Mouse (Mus musculus): ENCODE measurements at regions not wholly inside any gene's neighbourhood (a gene's known extent, or its start where the extent isn't known, plus 50 kb on each side); places are given as distances from the start of the nearest gene placed in this dataset.

DNA sequence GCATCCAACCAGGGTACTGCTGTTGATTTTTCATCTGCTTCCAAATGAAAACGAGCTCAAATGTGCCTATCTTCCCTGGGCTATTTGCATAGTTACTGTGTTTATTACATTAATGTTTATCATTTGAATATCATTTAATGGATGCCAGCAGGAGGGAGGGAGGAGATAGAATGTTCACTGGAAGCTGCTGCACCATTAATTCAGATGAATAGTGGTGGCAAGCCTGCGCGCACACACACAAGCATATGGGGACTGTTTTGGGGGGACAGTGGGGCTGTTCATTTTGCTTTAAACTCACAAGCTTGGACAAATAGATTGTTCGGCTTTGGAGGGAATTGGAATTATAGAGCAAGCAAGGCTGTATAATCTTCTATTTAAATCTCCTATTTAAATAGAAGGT lies 74.3 kb upstream of the Samsn1 start:
- TF ChIP-seq POLR2A (IDR thresholded peaks at IDR 0.05; ENCODE audit: low read depth, low read length) (no peak), CTCF (IDR thresholded peaks at IDR 0.05; ENCODE audit: borderline replicate concordance, insufficient read depth, low read length) (no peak)

DNA sequence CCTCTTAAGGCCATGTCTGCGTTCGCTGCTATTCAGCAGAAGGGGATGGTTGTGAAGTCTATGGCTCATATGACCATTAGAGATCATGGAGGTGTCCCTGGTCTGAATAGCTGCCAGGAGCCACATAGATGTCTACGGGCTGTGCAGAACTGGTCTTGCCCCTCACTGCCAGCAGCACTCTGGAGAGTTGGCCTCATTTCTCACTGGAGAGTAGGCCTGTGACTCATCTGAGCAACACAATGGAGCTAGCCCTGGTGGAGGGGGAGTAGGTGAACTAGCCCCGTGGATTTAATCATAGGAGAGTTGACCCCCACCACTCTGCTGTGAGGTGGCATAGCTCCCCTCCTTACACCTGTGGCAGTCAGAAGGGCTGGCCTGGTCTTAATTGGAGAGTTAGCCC lies 63.3 kb upstream of the Samsn1 start:
- no peak overlapping the region for H3K27ac ChIP-seq (ENCODE audit: insufficient read depth, low read length)
- no peaks in the 10 kb centered on the region for H3K4me1 ChIP-seq (ENCODE audit: control insufficient read depth, insufficient read depth, low read length)
- TF ChIP-seq POLR2A (IDR thresholded peaks at IDR 0.05; ENCODE audit: low read depth, low read length) (no peak), CTCF (IDR thresholded peaks at IDR 0.05; ENCODE audit: borderline replicate concordance, insufficient read depth, low read length) (no peak)
- H3K4me3 ChIP-seq (ENCODE audit: insufficient read depth, low read length), result no peak overlapping the region

More for the DNA sequence above, 74.3 kb upstream of the Samsn1 start:
- Histone ChIP-seq H3K4me1 (ENCODE audit: control insufficient read depth, insufficient read depth, low read length) (no peaks in the 10 kb centered on the region), H3K4me3 (ENCODE audit: insufficient read depth, low read length) (no peak overlapping the region), H3K27ac (ENCODE audit: insufficient read depth, low read length) (no peak overlapping the region)

DNA sequence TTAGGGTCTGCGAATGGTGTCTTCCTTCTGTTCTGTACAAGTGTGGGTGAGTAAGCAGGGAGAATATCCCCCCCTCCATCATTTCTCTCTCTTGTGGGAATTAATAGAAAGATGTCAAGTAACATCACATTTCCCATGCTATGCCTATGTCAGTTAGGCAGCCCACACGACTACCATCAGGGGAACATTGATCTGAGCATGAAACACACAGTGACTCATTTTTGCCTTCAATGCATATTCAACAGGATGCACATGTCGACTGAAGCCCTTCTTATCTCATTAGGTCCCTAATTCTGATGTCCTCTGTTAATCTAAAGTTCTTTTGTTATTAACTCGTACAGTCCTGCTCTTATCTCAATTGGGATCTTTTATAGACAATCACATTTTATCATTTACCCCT lies 60.4 kb upstream of the Samsn1 start:
- Histone ChIP-seq H3K27ac (ENCODE audit: insufficient read depth, low read length) (no peak overlapping the region), H3K4me3 (ENCODE audit: insufficient read depth, low read length) (no peak overlapping the region), H3K4me1 (ENCODE audit: control insufficient read depth, insufficient read depth, low read length) (no peaks in the 10 kb centered on the region)
- no peak for TF ChIP-seq CTCF (IDR thresholded peaks at IDR 0.05; ENCODE audit: borderline replicate concordance, insufficient read depth, low read length)
- TF ChIP-seq POLR2A (IDR thresholded peaks at IDR 0.05; ENCODE audit: low read depth, low read length), result no peak

DNA sequence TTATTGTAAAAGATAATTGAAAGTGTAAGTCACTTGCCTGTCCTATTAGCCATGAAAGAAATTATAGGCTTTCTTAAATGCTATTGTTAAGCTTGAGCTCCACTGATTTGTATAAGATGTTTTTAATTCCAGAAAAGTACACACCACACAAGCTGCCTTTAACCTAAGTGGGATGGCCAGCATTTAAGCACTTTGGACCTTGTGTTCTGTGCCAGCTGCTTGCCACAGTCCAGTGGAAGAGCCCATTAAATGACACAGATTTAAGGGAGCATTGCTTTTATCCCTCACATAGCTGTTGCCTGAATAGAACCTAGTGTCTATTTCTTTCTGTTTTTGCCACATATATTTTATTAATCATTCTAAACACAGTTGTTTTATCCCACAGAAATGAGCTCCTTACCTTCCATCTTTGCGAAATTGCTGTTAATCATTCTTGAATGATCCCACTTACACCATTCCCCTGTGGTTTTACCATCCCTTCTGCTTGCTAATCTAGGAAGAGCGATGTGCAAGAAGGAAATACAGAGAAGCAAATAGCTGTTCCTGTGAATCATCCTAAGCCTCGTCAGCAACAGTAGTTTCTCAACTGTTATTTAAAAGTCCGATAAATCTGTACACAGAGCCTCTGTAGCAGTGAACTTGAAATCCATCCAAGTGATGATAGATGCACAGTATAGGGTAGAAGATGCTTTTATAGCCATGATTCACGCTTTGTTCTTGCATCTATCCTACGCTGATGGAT lies 57.9 kb upstream of the Samsn1 start:
- Histone ChIP-seq H3K4me3 (ENCODE audit: insufficient read depth, low read length) (no peak overlapping the region), H3K4me1 (ENCODE audit: control insufficient read depth, insufficient read depth, low read length) (no peaks in the 10 kb centered on the region), H3K27ac (ENCODE audit: insufficient read depth, low read length) (no peak overlapping the region)
- TF ChIP-seq POLR2A (IDR thresholded peaks at IDR 0.05; ENCODE audit: low read depth, low read length) (no peak), CTCF (IDR thresholded peaks at IDR 0.05; ENCODE audit: borderline replicate concordance, insufficient read depth, low read length) (no peak)

DNA sequence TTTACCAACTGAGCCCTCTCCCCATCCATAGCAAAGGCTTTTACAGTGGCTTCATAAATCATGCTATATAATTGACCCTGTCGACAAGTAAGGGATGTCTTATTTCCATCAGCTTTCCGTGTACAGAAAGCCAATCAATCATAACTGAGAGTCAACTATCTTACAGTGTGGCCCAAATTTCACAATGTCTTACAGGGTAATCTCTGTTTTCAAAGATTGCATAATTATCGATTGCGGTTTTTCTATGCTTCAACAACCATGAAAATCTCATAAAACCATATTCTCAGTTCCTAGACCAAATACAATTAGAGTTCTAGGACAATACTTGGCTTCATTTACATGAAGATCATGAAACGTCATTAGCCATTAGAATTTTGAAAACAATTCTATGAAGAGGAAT lies 56.1 kb upstream of the Samsn1 start:
- Histone ChIP-seq H3K4me3 (ENCODE audit: insufficient read depth, low read length) (no peak overlapping the region), H3K4me1 (ENCODE audit: control insufficient read depth, insufficient read depth, low read length) (no peaks in the 10 kb centered on the region), H3K27ac (ENCODE audit: insufficient read depth, low read length) (no peak overlapping the region)
- TF ChIP-seq POLR2A (IDR thresholded peaks at IDR 0.05; ENCODE audit: low read depth, low read length) (no peak), CTCF (IDR thresholded peaks at IDR 0.05; ENCODE audit: borderline replicate concordance, insufficient read depth, low read length) (no peak)

DNA sequence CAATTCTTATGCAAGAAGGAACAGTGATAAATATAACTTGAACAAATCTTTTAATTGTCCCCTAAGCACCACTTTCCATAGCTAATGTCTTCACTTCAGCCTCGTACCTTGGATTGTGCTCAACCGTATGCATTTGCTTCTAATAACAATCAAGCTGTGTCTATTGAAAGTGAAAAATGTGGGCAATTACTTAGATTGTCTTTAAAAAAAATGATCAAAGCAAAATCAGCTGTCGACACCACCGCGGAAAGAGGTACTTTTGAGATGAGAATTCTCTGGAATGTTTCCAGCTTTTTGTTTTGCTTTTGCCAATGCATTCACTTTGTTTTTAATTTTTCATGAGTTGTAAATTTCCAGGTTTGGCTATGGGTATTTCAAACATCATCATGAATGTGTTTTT lies 54.1 kb upstream of the Samsn1 start:
- Histone ChIP-seq H3K27ac (ENCODE audit: insufficient read depth, low read length) (no peak overlapping the region), H3K4me3 (ENCODE audit: insufficient read depth, low read length) (no peak overlapping the region), H3K4me1 (ENCODE audit: control insufficient read depth, insufficient read depth, low read length) (no peaks in the 10 kb centered on the region)
- TF ChIP-seq CTCF (IDR thresholded peaks at IDR 0.05; ENCODE audit: borderline replicate concordance, insufficient read depth, low read length) (no peak), POLR2A (IDR thresholded peaks at IDR 0.05; ENCODE audit: low read depth, low read length) (no peak)
